Mouse (Mus musculus): ENCODE results near the gene Bcl9l.

GRCm38 (mm10) chr9:44495810-44496344 lies 13.3 kb downstream of the Bcl9l start:
- TF ChIP-seq CTCF (IDR thresholded peaks at IDR 0.05; ENCODE audit: extremely low read depth, insufficient read length, insufficient replicate concordance, low read depth, low read length) (no peak), POLR2A (IDR thresholded peaks at IDR 0.05; ENCODE audit: low read depth, low read length) (no peak)

All from small intestine, adult 2 months (tissue).